Mouse (Mus musculus): ENCODE data around the gene Clic5. TPM values are rescaled to one million over a fixed set of nuclear protein-coding genes. Genes with fewer than 3 reads are reported as not detected.

The Clic5 gene
- polyA plus RNA-seq, 1 experiment from 2014 or later: 0.33 TPM

DNA sequence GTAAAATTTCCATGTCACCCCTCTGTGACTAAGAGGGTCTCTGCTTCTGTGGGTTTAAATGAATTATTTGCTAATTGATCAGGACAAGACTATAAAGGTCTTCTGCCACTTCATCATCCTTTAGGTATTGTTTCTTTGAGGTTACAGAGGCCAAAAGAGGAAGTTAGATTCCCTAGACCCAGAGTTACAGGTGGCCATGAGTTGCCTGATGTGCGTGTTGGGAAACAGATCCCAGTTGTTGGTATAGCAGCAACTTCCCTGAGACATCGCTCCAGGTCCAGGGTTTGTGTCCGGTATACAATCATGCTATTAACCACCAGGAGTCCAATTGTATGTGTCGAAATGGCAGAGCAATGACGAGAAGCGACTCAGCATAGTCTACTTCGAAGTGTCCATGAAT lies 81.7 kb downstream of the Clic5 start:
- no peak overlapping the region for H3K4me2 ChIP-seq
- H3K36me3 ChIP-seq (replicated peaks): no peaks in the 10 kb centered on the region
- H3K4me1 ChIP-seq (replicated peaks): no peaks in the 10 kb centered on the region
- no peaks in the 10 kb centered on the region for H3K9me3 ChIP-seq (replicated peaks)
- H3K9ac ChIP-seq: no peak overlapping the region
- no peak overlapping the region for H3K4me3 ChIP-seq (replicated peaks)
- ATAC-seq (ENCODE audit: insufficient read depth): no peak
- no peak overlapping the region for H3K27ac ChIP-seq (replicated peaks)
- WGBS (ENCODE audit: insufficient replicate concordance): 75% methylated on average over 7 of the region's 7 CpGs
- no peaks in the 10 kb centered on the region for H3K27me3 ChIP-seq

DNA sequence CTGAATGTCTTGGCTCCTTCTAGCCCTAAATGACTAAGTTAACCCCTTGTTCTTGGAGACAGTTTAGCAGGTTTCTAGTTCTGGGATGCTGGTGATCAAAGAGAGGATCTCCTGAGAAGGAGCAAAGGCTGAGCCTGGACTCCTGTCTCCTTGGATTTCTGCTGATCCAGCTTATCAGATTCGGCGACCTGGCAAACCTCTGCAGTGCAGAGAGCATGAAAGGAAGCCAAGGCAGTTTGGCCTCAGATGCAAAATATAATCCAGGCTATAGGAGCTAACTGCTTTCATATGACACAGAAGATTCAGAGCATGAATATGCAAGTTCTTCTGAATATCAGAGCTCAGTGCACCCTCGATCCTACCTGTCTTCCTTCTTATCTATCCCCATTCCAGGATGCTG lies 83.0 kb downstream of the Clic5 start:
- 51% methylated on average over 3 of the region's 3 CpGs for WGBS (ENCODE audit: insufficient replicate concordance)
- ATAC-seq (ENCODE audit: insufficient read depth): no peak
- no peak overlapping the region for H3K9ac ChIP-seq
- no peak overlapping the region for H3K4me3 ChIP-seq (replicated peaks)
- H3K4me2 ChIP-seq: no peak overlapping the region
- H3K27ac ChIP-seq (replicated peaks): no peak overlapping the region
- no peaks in the 10 kb centered on the region for H3K4me1 ChIP-seq (replicated peaks)
- H3K27me3 ChIP-seq: no peaks in the 10 kb centered on the region
- no peaks in the 10 kb centered on the region for H3K9me3 ChIP-seq (replicated peaks)
- H3K36me3 ChIP-seq (replicated peaks): no peaks in the 10 kb centered on the region

DNA sequence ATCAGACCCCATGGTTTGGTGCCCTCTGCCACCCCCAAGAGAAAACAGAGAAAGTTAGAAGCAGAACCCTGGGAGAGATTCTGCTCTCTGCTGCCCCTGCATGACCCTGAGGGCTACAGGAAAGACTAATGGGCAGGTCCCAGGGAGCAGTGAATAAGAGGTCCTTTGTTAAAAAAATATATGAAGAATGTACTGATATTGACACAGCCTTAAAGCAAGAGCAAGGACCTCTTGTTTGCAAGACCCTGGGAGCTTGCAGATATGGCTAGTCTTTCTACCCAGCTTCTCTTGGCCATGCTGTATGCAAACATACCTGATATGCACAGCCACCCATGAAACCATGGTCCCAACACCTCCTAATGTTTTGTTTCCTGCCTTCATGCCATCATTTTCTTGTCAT lies 86.4 kb downstream of the Clic5 start:
- no peaks in the 10 kb centered on the region for H3K9me3 ChIP-seq (replicated peaks)
- no peak overlapping the region for H3K27ac ChIP-seq (replicated peaks)
- H3K9ac ChIP-seq: no peak overlapping the region
- H3K4me2 ChIP-seq: no peak overlapping the region
- H3K36me3 ChIP-seq (replicated peaks): no peaks in the 10 kb centered on the region
- no peak for ATAC-seq (ENCODE audit: insufficient read depth)
- H3K4me3 ChIP-seq (replicated peaks): no peak overlapping the region
- no peaks in the 10 kb centered on the region for H3K27me3 ChIP-seq
- H3K4me1 ChIP-seq (replicated peaks): no peaks in the 10 kb centered on the region

DNA sequence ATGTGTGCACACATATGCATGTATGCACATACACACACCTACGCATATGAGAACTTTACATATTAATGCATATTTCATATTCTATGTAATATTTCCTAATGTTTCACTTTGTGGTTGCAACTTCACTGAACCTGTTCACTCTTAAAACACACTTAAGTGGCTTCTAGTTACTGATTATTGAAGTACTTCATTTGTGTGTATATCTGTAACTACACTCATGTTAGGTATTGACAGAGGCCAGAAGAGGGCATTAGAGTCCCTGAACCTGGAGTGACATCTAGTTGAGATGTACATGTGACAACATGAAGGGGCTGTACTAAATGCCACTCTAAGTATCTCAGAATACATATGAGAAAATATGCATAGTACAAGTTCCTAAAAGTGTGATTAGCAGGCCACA lies 99.9 kb downstream of the Clic5 start:
- Histone ChIP-seq H3K9me3 (replicated peaks) (no peaks in the 10 kb centered on the region), H3K4me3 (replicated peaks) (no peak overlapping the region), H3K4me2 (no peak overlapping the region), H3K27ac (replicated peaks) (no peak overlapping the region), H3K36me3 (replicated peaks) (no peaks in the 10 kb centered on the region), H3K4me1 (replicated peaks) (no peaks in the 10 kb centered on the region), H3K9ac (no peak overlapping the region), H3K27me3 (no peaks in the 10 kb centered on the region)
- WGBS (ENCODE audit: insufficient replicate concordance): 60% methylated on average over 1 of the region's 1 CpGs
- no peak for ATAC-seq (ENCODE audit: insufficient read depth)

DNA sequence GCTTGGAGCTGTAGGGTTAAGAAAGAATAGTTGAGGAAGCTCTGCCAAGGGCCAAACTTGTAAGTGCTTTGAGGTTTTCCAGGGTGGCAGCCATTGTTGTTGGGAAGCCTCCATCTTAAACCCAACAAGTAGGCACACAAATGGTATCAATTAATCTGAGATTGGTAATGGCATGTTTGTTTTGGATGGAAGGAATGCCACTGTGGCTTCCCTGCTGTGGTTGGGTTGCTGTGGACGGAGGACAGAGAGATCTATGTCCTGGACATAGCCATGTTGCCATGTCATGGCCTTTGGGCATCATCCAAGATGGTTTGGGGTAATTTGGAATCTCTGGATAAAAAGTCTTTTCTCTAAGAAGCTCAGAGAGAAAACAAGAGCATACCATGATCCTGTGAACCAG lies 108.8 kb downstream of the Clic5 start:
- no peaks in the 10 kb centered on the region for H3K27me3 ChIP-seq
- H3K27ac ChIP-seq (replicated peaks): no peak overlapping the region
- no peak overlapping the region for H3K9ac ChIP-seq
- H3K4me3 ChIP-seq (replicated peaks): no peak overlapping the region
- 39% methylated on average over 1 of the region's 1 CpGs for WGBS (ENCODE audit: insufficient replicate concordance)
- ATAC-seq (ENCODE audit: insufficient read depth): no peak
- H3K4me2 ChIP-seq: no peak overlapping the region
- H3K9me3 ChIP-seq (replicated peaks): no peaks in the 10 kb centered on the region
- no peaks in the 10 kb centered on the region for H3K4me1 ChIP-seq (replicated peaks)
- no peaks in the 10 kb centered on the region for H3K36me3 ChIP-seq (replicated peaks)

DNA sequence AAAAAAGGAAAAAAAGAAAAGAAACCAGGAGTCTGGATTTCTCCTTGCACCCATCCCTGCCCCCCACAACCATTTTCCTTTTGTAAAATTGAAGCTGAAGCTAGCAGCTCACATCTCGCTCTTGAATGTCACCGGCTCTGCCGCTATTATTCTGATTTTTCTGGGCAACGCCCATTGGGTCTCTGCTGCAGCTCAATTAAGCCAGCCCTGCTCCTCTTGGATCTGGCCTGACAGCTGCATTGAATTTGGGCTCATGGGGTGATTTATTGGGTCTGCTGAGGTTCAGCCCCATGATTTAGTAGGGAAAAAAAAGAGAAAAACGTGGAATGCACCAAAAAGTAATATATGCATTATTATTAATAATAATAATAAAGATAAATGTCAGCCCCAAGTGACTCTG lies 111.9 kb downstream of the Clic5 start:
- H3K36me3 ChIP-seq (replicated peaks): no peaks in the 10 kb centered on the region
- WGBS (ENCODE audit: insufficient replicate concordance): 39% methylated on average over 5 of the region's 5 CpGs
- no peaks in the 10 kb centered on the region for H3K9me3 ChIP-seq (replicated peaks)
- ATAC-seq (ENCODE audit: insufficient read depth): no peak
- no peak overlapping the region for H3K9ac ChIP-seq
- H3K4me1 ChIP-seq (replicated peaks): no peaks in the 10 kb centered on the region
- H3K27me3 ChIP-seq: no peaks in the 10 kb centered on the region
- no peak overlapping the region for H3K27ac ChIP-seq (replicated peaks)
- no peak overlapping the region for H3K4me3 ChIP-seq (replicated peaks)
- H3K4me2 ChIP-seq: no peak overlapping the region

DNA sequence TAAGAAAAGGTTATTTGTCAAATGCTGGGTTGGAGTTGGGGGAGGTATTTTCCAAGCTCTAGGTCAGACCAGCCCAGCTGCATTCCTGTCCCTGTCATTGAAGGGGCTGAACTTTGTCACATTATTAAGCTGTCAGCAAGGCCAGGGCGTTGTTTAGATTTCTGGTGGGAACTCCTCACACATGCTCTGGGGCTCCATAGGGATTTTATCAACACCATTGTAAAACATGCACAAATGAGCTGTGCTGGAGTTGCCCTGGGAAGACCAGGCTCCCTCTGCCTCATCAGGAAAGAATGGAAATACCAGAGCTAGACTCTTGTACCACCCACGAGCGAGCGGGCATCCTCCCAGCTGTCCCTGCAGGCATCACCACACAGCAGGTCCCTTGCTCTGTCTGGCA lies 112.3 kb downstream of the Clic5 start:
- H3K4me3 ChIP-seq (replicated peaks): no peak overlapping the region
- no peak overlapping the region for H3K4me2 ChIP-seq
- WGBS (ENCODE audit: insufficient replicate concordance): 46% methylated on average over 4 of the region's 4 CpGs
- no peak overlapping the region for H3K27ac ChIP-seq (replicated peaks)
- no peaks in the 10 kb centered on the region for H3K9me3 ChIP-seq (replicated peaks)
- ATAC-seq (ENCODE audit: insufficient read depth): no peak
- no peak overlapping the region for H3K9ac ChIP-seq
- no peaks in the 10 kb centered on the region for H3K27me3 ChIP-seq
- no peaks in the 10 kb centered on the region for H3K36me3 ChIP-seq (replicated peaks)
- H3K4me1 ChIP-seq (replicated peaks): no peaks in the 10 kb centered on the region

DNA sequence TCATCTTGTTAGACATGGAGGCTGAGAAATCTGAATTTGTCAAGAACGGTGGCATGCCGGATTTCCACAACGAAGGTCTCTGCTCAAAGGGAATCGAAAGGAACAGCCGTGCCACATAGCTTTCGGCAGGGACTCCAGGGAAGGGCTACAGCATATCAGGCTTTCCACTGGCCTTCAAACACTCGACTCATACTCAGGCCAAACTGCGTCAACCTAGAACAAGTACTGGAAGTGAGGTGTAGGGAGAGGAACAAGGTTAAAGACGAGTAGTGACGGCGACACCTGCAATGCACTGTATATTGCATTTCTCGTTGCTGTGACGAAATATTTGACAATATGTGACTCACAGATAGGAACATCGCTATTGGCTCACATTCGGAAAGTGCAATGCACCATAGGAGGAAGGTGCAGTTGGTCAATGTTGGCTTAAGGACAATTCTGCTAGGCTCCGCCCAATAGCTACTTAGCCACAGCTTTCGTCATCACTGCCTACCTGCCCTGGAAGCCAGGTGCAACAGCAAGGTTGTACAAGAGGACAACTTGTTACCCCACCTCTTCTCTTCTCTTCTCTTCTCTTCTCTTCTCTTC lies 112.9 kb downstream of the Clic5 start:
- 64% methylated on average over 17 of the region's 17 CpGs for WGBS (ENCODE audit: insufficient replicate concordance)
- Histone ChIP-seq H3K36me3 (replicated peaks) (no peaks in the 10 kb centered on the region), H3K27me3 (no peaks in the 10 kb centered on the region), H3K4me2 (no peak overlapping the region), H3K9me3 (replicated peaks) (no peaks in the 10 kb centered on the region), H3K9ac (no peak overlapping the region), H3K27ac (replicated peaks) (no peak overlapping the region), H3K4me1 (replicated peaks) (no peaks in the 10 kb centered on the region), H3K4me3 (replicated peaks) (no peak overlapping the region)
- no peak for ATAC-seq (ENCODE audit: insufficient read depth)

DNA sequence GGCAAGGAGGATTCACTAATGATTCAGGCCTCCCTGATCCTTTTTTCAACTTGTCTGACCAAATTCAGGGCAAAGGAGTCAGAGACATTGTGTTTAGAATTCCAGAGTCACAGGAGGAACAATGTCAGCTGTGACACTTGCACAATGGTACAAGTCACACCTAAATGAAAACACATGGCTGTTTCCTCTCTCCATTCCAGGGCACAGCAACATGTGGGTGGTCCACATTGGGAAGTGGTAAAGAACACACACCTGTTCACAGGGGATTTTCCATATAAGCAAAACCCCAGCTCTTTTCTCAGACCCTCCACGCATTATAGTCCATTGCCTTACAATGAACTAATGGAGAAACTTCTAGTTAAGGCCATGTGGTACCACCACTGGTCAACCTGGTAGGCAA lies 115.7 kb downstream of the Clic5 start:
- Histone ChIP-seq H3K4me2 (no peak overlapping the region), H3K27ac (replicated peaks) (no peak overlapping the region), H3K36me3 (replicated peaks) (no peaks in the 10 kb centered on the region), H3K4me3 (replicated peaks) (no peak overlapping the region), H3K9ac (no peak overlapping the region), H3K27me3 (no peaks in the 10 kb centered on the region), H3K4me1 (replicated peaks) (no peaks in the 10 kb centered on the region), H3K9me3 (replicated peaks) (no peaks in the 10 kb centered on the region)
- WGBS (ENCODE audit: insufficient replicate concordance): 53% methylated on average over 1 of the region's 1 CpGs
- ATAC-seq (ENCODE audit: insufficient read depth): no peak

DNA sequence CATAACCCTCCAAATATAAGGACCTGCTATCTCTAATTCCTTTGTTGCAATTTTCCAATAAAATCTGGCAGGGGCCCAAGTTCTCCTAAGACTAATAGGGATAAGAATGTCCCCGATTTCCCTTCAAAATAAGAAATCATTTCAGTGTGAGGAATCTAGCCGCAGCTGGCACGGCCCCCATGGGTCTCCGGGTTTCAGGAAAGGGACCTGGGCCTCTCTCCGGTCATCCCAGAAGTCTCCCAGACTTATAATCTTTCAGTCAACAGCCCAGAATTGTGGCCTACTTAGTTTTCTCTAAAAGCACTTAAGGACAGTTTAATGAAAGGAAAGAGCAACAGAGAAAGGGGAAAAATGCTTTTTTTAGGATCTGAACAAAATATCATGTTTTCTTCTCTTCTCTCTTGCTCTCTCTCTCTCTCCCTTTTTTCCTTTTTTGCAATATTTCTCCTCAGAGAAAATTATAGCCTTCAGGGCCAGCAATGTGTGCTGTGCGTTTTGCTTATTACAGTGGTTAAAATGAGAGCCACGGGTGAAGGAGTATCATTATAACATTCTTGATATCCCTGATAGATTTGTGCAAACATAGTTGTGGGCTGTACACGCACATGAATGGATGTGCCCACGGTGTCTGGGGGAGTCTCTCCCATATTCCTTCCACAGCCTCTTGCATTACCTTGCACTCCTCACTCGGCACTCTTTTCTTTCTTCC lies 121.7 kb downstream of the Clic5 start:
- WGBS (ENCODE audit: insufficient replicate concordance): 63% methylated on average over 10 of the region's 10 CpGs
- Histone ChIP-seq H3K27me3 (no peaks in the 10 kb centered on the region), H3K9ac (no peak overlapping the region), H3K9me3 (replicated peaks) (no peaks in the 10 kb centered on the region), H3K4me2 (no peak overlapping the region), H3K4me3 (replicated peaks) (no peak overlapping the region), H3K27ac (replicated peaks) (no peak overlapping the region), H3K4me1 (replicated peaks) (no peaks in the 10 kb centered on the region), H3K36me3 (replicated peaks) (no peaks in the 10 kb centered on the region)
- no peak for ATAC-seq (ENCODE audit: insufficient read depth)

DNA sequence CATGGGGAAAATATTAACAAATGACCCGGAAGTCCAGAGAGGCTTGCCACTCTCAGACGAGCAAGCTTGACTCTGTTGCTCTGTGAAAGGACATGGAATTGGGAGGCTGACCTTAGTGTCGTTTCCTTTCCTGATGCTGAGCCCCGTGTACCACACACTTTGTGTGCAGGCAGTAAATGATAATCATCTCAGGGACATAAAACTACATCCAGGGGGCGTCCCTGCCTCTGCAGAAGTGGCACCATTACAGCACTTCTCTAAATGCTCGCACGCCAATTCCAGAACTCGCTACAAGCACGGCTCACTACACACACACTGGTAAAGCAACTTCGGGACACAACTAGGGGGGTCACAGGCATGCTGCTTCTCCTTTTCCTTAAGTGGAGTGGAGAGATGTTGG lies 136.9 kb downstream of the Clic5 start:
- H3K27me3 ChIP-seq: no peaks in the 10 kb centered on the region
- H3K9me3 ChIP-seq (replicated peaks): no peaks in the 10 kb centered on the region
- H3K9ac ChIP-seq: no peak overlapping the region
- H3K4me2 ChIP-seq: no peak overlapping the region
- no peaks in the 10 kb centered on the region for H3K4me1 ChIP-seq (replicated peaks)
- WGBS (ENCODE audit: insufficient replicate concordance): 58% methylated on average over 10 of the region's 10 CpGs
- ATAC-seq (ENCODE audit: insufficient read depth): no peak
- H3K4me3 ChIP-seq (replicated peaks): no peak overlapping the region
- H3K36me3 ChIP-seq (replicated peaks): no peaks in the 10 kb centered on the region
- no peak overlapping the region for H3K27ac ChIP-seq (replicated peaks)

All from liver, embryonic 15.5 days (tissue).